Comparison of ENCODE assay signal across 21 mouse cellular contexts in the genomic region with DNA sequence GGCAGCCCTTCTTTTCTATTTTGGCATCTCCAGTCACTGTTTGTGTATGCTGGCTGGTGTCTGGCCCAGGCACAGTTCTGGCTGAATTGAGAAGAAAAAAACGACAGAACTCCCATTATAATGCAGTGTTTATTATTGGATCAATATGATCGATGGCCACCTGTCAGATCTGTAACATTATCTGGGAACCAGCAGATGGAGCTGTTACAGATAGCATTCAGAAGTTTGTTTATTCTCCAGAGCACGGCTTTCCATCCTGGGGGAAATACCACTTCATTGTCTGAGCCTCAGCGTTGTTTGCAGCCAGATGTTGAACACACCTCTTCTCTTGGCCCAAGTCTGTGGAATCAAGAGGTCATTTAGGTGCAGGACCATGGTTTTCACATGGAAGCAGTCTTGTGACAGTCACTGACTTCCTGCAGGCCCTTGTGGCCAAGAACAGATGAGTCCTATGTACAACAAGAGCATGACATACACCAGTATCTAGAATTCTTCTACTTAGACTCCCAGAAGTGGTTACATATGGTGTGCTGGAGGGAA. TPM values are rescaled to one million over a fixed set of nuclear protein-coding genes. Genes with fewer than 3 reads are reported as not detected.
DNase-seq lines count a peak whose midpoint lies in the region; ATAC-seq and TF ChIP-seq lines count a peak whose summit lies in the region.
"Had no signal": no experiment of that assay in that cellular context is flagged by ENCODE, and none has a peak within 500 bp of the region (broad histone marks: within the 10 kb centered on the region; RNA-seq: fewer than 3 reads in every experiment).

No protein-coding gene starts in this region.

- H3K27ac ChIP-seq in forebrain, embryonic 14.5 days (ENCODE audit: low read depth, low read length) = no peak overlapping the region
- no peak overlapping the region for H3K27ac ChIP-seq in forebrain, embryonic 15.5 days (replicated peaks)
- no peak overlapping the region for H3K27ac ChIP-seq in kidney, postnatal 0 days
- no peak overlapping the region for H3K27ac ChIP-seq in kidney, embryonic 15.5 days
- H3K27ac ChIP-seq in midbrain, postnatal 0 days (ENCODE audit: low read depth, low read length) = no peak overlapping the region
- no peak overlapping the region for H3K27ac ChIP-seq in midbrain, embryonic 13.5 days
- H3K27ac ChIP-seq in stomach, postnatal 0 days (replicated peaks) = no peak overlapping the region
- H3K27ac ChIP-seq: embryonic facial prominence, embryonic 10.5 days; heart, embryonic 15.5 days; hindbrain, embryonic 15.5 days; limb, embryonic 13.5 days had no signal

- H3K9me3 ChIP-seq in forebrain, embryonic 14.5 days (replicated peaks; ENCODE audit: control insufficient read depth, low read length) = no peaks in the 10 kb centered on the region
- no peaks in the 10 kb centered on the region for H3K9me3 ChIP-seq in forebrain, embryonic 15.5 days
- no peaks in the 10 kb centered on the region for H3K9me3 ChIP-seq in kidney, postnatal 0 days (replicated peaks; ENCODE audit: low read length)
- H3K9me3 ChIP-seq in kidney, embryonic 15.5 days (replicated peaks) = no peaks in the 10 kb centered on the region
- H3K9me3 ChIP-seq in midbrain, postnatal 0 days (ENCODE audit: low read length) = no peaks in the 10 kb centered on the region
- H3K9me3 ChIP-seq in midbrain, embryonic 13.5 days = no peaks in the 10 kb centered on the region
- H3K9me3 ChIP-seq in stomach, postnatal 0 days (ENCODE audit: control insufficient read depth, low read length) = no peaks in the 10 kb centered on the region
- H3K9me3 ChIP-seq: embryonic facial prominence, embryonic 10.5 days; heart, embryonic 15.5 days; hindbrain, embryonic 15.5 days; limb, embryonic 13.5 days had no signal

- peak; percentile 34 for DNase-seq in forebrain, embryonic 14.5 days (ENCODE audit: low spot score)
- DNase-seq in kidney, postnatal 0 days (ENCODE audit: low spot score) = no peak
- no peak for DNase-seq in midbrain, postnatal 0 days (ENCODE audit: low spot score)
- no peak for DNase-seq in stomach, postnatal 0 days (ENCODE audit: low spot score)
- DNase-seq in layer of hippocampus, adult 9-10 months (ENCODE audit: low spot score) = no peak
- DNase-seq: adrenal gland, postnatal 14 days; cerebellum, adult 9-10 months; kidney, adult 8-10 months; lung, adult 2 months; thymus, postnatal 4 days had no signal

- WGBS in forebrain, embryonic 14.5 days = 31% methylated on average over 4 of the region's 4 CpGs
- 29% methylated on average over 4 of the region's 4 CpGs for WGBS in forebrain, embryonic 15.5 days
- WGBS in kidney, postnatal 0 days = 17% methylated on average over 4 of the region's 4 CpGs
- 34% methylated on average over 4 of the region's 4 CpGs for WGBS in kidney, embryonic 15.5 days
- 23% methylated on average over 4 of the region's 4 CpGs for WGBS in midbrain, postnatal 0 days
- WGBS in midbrain, embryonic 13.5 days = 27% methylated on average over 4 of the region's 4 CpGs
- 9% methylated on average over 4 of the region's 4 CpGs for WGBS in stomach, postnatal 0 days

- no peak overlapping the region for H3K9ac ChIP-seq in forebrain, embryonic 14.5 days (ENCODE audit: low read length)
- no peak overlapping the region for H3K9ac ChIP-seq in forebrain, embryonic 15.5 days (replicated peaks)
- H3K9ac ChIP-seq in kidney, postnatal 0 days (ENCODE audit: low read depth, low read length) = no peak overlapping the region
- no peak overlapping the region for H3K9ac ChIP-seq in kidney, embryonic 15.5 days
- no peak overlapping the region for H3K9ac ChIP-seq in midbrain, postnatal 0 days (replicated peaks; ENCODE audit: low read length, poor library complexity, severe bottlenecking)
- no peak overlapping the region for H3K9ac ChIP-seq in midbrain, embryonic 13.5 days (replicated peaks)
- H3K9ac ChIP-seq in stomach, postnatal 0 days (ENCODE audit: low read length) = no peak overlapping the region
- H3K9ac ChIP-seq: heart, embryonic 15.5 days; hindbrain, embryonic 15.5 days; limb, embryonic 13.5 days had no signal

- H3K4me1 ChIP-seq in forebrain, embryonic 14.5 days (ENCODE audit: control insufficient read depth, insufficient read depth, low read length) = no peaks in the 10 kb centered on the region
- no peaks in the 10 kb centered on the region for H3K4me1 ChIP-seq in forebrain, embryonic 15.5 days
- H3K4me1 ChIP-seq in kidney, postnatal 0 days (replicated peaks; ENCODE audit: insufficient read depth, low read length) = no peaks in the 10 kb centered on the region
- H3K4me1 ChIP-seq in kidney, embryonic 15.5 days = no peaks in the 10 kb centered on the region
- no peaks in the 10 kb centered on the region for H3K4me1 ChIP-seq in midbrain, postnatal 0 days (ENCODE audit: insufficient read depth, low read length)
- no peaks in the 10 kb centered on the region for H3K4me1 ChIP-seq in midbrain, embryonic 13.5 days (replicated peaks)
- no peaks in the 10 kb centered on the region for H3K4me1 ChIP-seq in stomach, postnatal 0 days (replicated peaks; ENCODE audit: control insufficient read depth, insufficient read depth)
- H3K4me1 ChIP-seq: embryonic facial prominence, embryonic 10.5 days; hindbrain, embryonic 15.5 days; limb, embryonic 13.5 days had no signal

- peaks cover 24% of the 10 kb centered on the region for H3K27me3 ChIP-seq in forebrain, embryonic 14.5 days (replicated peaks; ENCODE audit: control insufficient read depth, insufficient read depth, low read length)
- peaks cover 39% of the 10 kb centered on the region for H3K27me3 ChIP-seq in forebrain, embryonic 15.5 days
- H3K27me3 ChIP-seq in kidney, postnatal 0 days (ENCODE audit: insufficient read depth, low read length) = no peaks in the 10 kb centered on the region
- H3K27me3 ChIP-seq in kidney, embryonic 15.5 days = peaks cover 36% of the 10 kb centered on the region
- peaks cover 15% of the 10 kb centered on the region; the same call in 1 of the 2 replicates for H3K27me3 ChIP-seq in midbrain, postnatal 0 days (ENCODE audit: insufficient read depth, low read length)
- H3K27me3 ChIP-seq in midbrain, embryonic 13.5 days = peaks cover 48% of the 10 kb centered on the region
- no peaks in the 10 kb centered on the region for H3K27me3 ChIP-seq in stomach, postnatal 0 days (ENCODE audit: control insufficient read depth, insufficient read depth, low read length)

- no peak overlapping the region for H3K4me3 ChIP-seq in forebrain, embryonic 14.5 days (ENCODE audit: low read depth, low read length)
- H3K4me3 ChIP-seq in forebrain, embryonic 15.5 days = no peak overlapping the region
- H3K4me3 ChIP-seq in kidney, postnatal 0 days (replicated peaks; ENCODE audit: low read depth, low read length) = no peak overlapping the region
- H3K4me3 ChIP-seq in kidney, embryonic 15.5 days (replicated peaks) = no peak overlapping the region
- H3K4me3 ChIP-seq in midbrain, postnatal 0 days (ENCODE audit: low read depth, low read length) = no peak overlapping the region
- no peak overlapping the region for H3K4me3 ChIP-seq in midbrain, embryonic 13.5 days (replicated peaks)
- no peak overlapping the region for H3K4me3 ChIP-seq in stomach, postnatal 0 days (ENCODE audit: low read depth, low read length)
- H3K4me3 ChIP-seq: embryonic facial prominence, embryonic 10.5 days; erythroblast, embryonic 14.5 days; heart, embryonic 15.5 days; hindbrain, embryonic 15.5 days; limb, embryonic 13.5 days had no signal

- no peak for ATAC-seq in forebrain, embryonic 14.5 days
- no peak for ATAC-seq in forebrain, embryonic 15.5 days (replicated peaks)
- no peak for ATAC-seq in kidney, postnatal 0 days (replicated peaks; ENCODE audit: low FRiP score, low read depth)
- ATAC-seq in kidney, embryonic 15.5 days (replicated peaks; ENCODE audit: low FRiP score) = no peak
- no peak for ATAC-seq in midbrain, postnatal 0 days (ENCODE audit: low FRiP score)
- ATAC-seq in midbrain, embryonic 13.5 days = no peak
- no peak for ATAC-seq in stomach, postnatal 0 days (ENCODE audit: low FRiP score, low TSS enrichment)

- H3K4me2 ChIP-seq in forebrain, embryonic 14.5 days (ENCODE audit: low read length) = no peak overlapping the region
- H3K4me2 ChIP-seq in forebrain, embryonic 15.5 days (replicated peaks) = no peak overlapping the region
- no peak overlapping the region for H3K4me2 ChIP-seq in kidney, postnatal 0 days (ENCODE audit: low read length)
- no peak overlapping the region for H3K4me2 ChIP-seq in kidney, embryonic 15.5 days
- no peak overlapping the region for H3K4me2 ChIP-seq in midbrain, postnatal 0 days (ENCODE audit: low read depth, low read length, poor library complexity, severe bottlenecking)
- no peak overlapping the region for H3K4me2 ChIP-seq in midbrain, embryonic 13.5 days (replicated peaks)
- H3K4me2 ChIP-seq in stomach, postnatal 0 days (replicated peaks; ENCODE audit: low read depth) = no peak overlapping the region
- H3K4me2 ChIP-seq: heart, embryonic 15.5 days; hindbrain, embryonic 15.5 days; limb, embryonic 13.5 days had no signal

- TF ChIP-seq EP300 in stomach, postnatal 0 days (optimal IDR thresholded peaks at IDR 0.05) = no peak

- H3K36me3 ChIP-seq in forebrain, embryonic 14.5 days (ENCODE audit: control insufficient read depth, insufficient read depth, low read length) = no peaks in the 10 kb centered on the region
- H3K36me3 ChIP-seq in forebrain, embryonic 15.5 days = no peaks in the 10 kb centered on the region
- no peaks in the 10 kb centered on the region for H3K36me3 ChIP-seq in kidney, postnatal 0 days (ENCODE audit: insufficient read depth, low read length)
- no peaks in the 10 kb centered on the region for H3K36me3 ChIP-seq in kidney, embryonic 15.5 days
- no peaks in the 10 kb centered on the region for H3K36me3 ChIP-seq in midbrain, postnatal 0 days (ENCODE audit: insufficient read depth, low read length)
- H3K36me3 ChIP-seq in midbrain, embryonic 13.5 days = no peaks in the 10 kb centered on the region
- no peaks in the 10 kb centered on the region for H3K36me3 ChIP-seq in stomach, postnatal 0 days (ENCODE audit: control insufficient read depth, insufficient read depth, low read length)
- H3K36me3 ChIP-seq: embryonic facial prominence, embryonic 10.5 days; heart, embryonic 15.5 days; hindbrain, embryonic 15.5 days; limb, embryonic 13.5 days had no signal

- TF ChIP-seq CTCF in kidney, postnatal 0 days (IDR thresholded peaks at IDR 0.05; ENCODE audit: low read depth) = peak; percentile 56
- TF ChIP-seq CTCF in midbrain, postnatal 0 days (IDR thresholded peaks at IDR 0.05) = peak; percentile 67
- peak; percentile 53 for TF ChIP-seq CTCF in stomach, postnatal 0 days (IDR thresholded peaks at IDR 0.05; ENCODE audit: low read depth)

RNA-seq across cellular contexts. Expression of a gene that starts 11.1 kb away (rescaled TPM):
- 3.2 and 5.1 TPM in 2 replicates for polyA plus RNA-seq in forebrain, embryonic 14.5 days (2014; fragmentation: Nextera tagmentation; extraction: Ambion mirVana)
- polyA plus RNA-seq in forebrain, embryonic 15.5 days (2015; fragmentation: Nextera tagmentation; extraction: Ambion mirVana) = 1.5 and 4.1 TPM in 2 replicates
- polyA plus RNA-seq in kidney, postnatal 0 days (2015; fragmentation: Nextera tagmentation; extraction: Ambion mirVana) = 0.20 TPM in 1 of 2 replicates, not detected in the other
- polyA plus RNA-seq in kidney, embryonic 15.5 days (2015; fragmentation: Nextera tagmentation; extraction: Ambion mirVana) = not detected in 2 replicates
- total RNA-seq in midbrain, postnatal 0 days (2014; rRNA removed) = 25.8 and 34.8 TPM in 2 replicates
- polyA plus RNA-seq in midbrain, postnatal 0 days (2015; fragmentation: Nextera tagmentation; extraction: Ambion mirVana) = 11.8 and 12.9 TPM in 2 replicates
- polyA plus RNA-seq in midbrain, embryonic 13.5 days (2015; fragmentation: Nextera tagmentation; extraction: Ambion mirVana) = 8.7 and 10.5 TPM in 2 replicates
- polyA plus RNA-seq in stomach, postnatal 0 days (2015; fragmentation: Nextera tagmentation; extraction: Ambion mirVana) = 0.47 and 0.64 TPM in 2 replicates
- total RNA-seq: adrenal gland, postnatal 14 days; megakaryocyte, adult 5-6 weeks had no signal
- polyA plus RNA-seq: erythroblast, embryonic 14.5 days; gonadal fat pad, adult 2 months; heart, embryonic 15.5 days; limb, embryonic 13.5 days; lung, adult 2 months; testis, adult 2 months had no signal
